Mouse (Mus musculus): ENCODE data around the gene Rars2.

- TF ChIP-seq CTCF (IDR thresholded peaks at IDR 0.05; ENCODE audit: low read depth) (no peak), EP300 (IDR thresholded peaks at IDR 0.05; ENCODE audit: low read depth) (no peak)
Observed at GRCm38 (mm10) chr4:34626401-34626800, 11.6 kb downstream of the Rars2 start.
